Mouse (Mus musculus): Measurements from ENCODE around the gene Zfp933.
"Not testable (repeated sequence)": the region's sequence is repeated elsewhere in the genome, so short reads cannot be mapped to it uniquely, and the experiment has no call there.

GRCm38 (mm10) chr4:147795308-147795707, 52.9 kb downstream of the Zfp933 start:
- TF ChIP-seq CTCF (IDR thresholded peaks at IDR 0.05; ENCODE audit: low read depth); EP300 (optimal IDR thresholded peaks at IDR 0.05): not testable (repeated sequence)

Data from stomach, postnatal 0 days (tissue).